Mouse (Mus musculus): ENCODE results near the gene Slc8a2. TPM values are rescaled to one million over a fixed set of nuclear protein-coding genes. Genes with fewer than 3 reads are reported as not detected.
A peak's percentile ranks its signal among the peaks of the same experiment; 100 is the strongest.

Slc8a2 gene
- polyA plus RNA-seq, 1 experiment from 2014 or later: 0.88 TPM

DNA sequence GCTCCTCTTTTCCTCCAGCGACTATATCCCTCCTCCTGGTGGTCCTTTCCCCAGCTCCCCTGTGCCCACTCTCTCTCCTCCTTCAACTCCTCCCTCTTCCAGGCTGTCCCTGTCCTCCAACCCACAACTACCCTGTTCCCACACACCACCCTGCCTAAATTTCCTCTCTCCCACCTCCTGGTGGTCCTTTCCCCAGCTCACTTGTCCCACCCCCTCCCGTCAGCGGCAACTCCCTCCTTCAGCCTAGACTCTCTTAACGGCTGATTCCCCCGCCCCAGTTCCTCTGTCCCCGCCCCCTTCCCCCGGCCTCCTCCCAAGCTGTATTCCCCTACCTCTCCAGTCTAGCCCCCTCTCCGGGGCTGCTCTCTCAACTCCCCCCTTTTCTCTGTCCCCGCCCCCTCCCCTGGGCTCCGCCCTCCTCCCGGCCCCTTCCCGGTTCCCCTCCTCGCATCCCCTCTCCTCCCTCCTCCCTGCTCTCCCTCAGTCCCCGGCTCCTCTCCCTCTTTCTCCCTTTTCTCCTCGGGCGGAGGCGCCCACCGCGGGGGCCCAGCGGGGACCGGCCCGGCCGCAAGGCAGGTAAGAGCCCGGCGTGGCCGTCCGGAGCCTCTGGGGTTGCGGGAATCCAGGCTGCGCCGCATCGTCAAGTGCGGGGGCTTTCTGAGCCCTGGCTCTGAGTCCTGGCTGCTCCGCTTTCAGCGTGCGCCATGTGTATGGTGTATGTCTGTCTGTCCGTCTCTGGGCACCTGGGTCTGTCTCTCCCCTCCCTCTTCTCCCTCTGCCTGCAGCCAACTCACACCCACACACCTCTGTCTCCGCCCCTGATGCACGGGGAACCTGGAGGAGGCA is 443 bp downstream of the Slc8a2 start:
- H3K27ac ChIP-seq: peak overlapping the region; percentile 80
- no peaks in the 10 kb centered on the region for H3K27me3 ChIP-seq (replicated peaks)
- H3K9ac ChIP-seq: peak overlapping the region; percentile 78
- H3K9me3 ChIP-seq: no peaks in the 10 kb centered on the region
- H3K4me1 ChIP-seq: peaks cover 64% of the 10 kb centered on the region
- peak overlapping the region; percentile 73 for H3K4me2 ChIP-seq
- peak overlapping the region; percentile 64 for H3K4me3 ChIP-seq
- 0 out of 2 replicates have a peak, but pooled peaks cover 6% of the 10 kb centered on the region for H3K36me3 ChIP-seq (replicated peaks)
- under 1% methylated on average over 36 of the region's 38 CpGs for WGBS
- ATAC-seq (replicated peaks): peak; percentile 79

DNA sequence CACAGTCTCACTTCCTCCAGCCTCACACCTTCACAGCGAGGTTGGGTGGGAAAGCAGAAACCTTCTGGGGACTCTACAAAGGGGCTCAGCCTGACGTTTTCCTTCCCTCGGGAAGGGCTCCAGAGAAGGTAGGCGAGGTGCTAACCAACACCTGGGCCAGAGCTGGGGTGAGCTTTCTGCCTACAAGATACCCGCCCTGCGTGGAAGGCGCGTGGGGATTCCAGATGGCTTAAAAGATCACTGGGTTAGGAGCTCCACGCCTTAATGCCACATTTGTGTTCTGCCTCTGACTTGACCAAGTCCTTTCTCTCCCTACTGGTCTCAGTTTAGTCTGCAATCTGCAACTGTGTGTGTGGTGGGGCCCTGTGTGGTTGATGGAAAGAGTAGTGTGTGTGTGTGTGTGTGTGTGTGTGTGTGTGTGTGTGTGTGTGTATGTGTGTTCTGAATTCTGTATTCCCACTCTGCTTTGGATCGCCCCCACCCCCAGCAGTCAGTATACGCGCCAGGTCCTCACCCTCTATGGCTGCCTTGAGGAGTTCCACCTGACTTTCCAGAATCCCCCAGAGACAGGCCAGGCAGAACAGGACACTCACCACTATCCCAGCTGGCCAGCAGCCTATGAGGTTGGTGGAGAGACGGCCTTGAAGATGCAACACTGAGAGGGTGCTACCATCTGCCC is 1.5 kb downstream of the Slc8a2 start:
- peak overlapping the region; percentile 80; the same call in 1 of the 2 replicates for H3K27ac ChIP-seq
- peaks cover 67% of the 10 kb centered on the region for H3K4me1 ChIP-seq
- 33% methylated on average over 13 of the region's 13 CpGs for WGBS

DNA sequence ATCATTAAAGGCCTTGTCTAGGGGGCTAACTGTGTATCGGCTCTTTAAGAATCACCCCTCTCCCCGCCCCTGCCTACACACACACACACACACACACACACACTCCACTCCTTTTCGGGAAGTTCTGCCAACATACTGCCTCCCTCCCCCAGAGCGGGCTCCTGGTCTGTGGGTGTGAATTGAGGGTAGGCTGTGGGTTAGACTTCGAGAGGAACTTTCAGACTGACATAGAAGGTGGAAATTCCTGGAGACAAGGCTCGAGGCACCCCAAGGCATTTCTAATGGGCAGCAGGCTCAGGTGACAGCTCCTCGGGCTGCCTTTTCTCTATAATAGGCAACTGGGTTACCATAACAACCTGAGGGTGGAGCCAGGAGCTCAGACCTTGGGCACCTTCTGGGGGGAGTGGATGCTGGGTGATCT is 2.5 kb downstream of the Slc8a2 start:
- no peaks in the 10 kb centered on the region for H3K9me3 ChIP-seq
- ATAC-seq (replicated peaks): no peak
- peak overlapping the region; percentile 2; the same call in 1 of the 2 replicates for H3K4me3 ChIP-seq
- H3K4me1 ChIP-seq: peaks cover 67% of the 10 kb centered on the region
- no peak overlapping the region for H3K27ac ChIP-seq
- peak overlapping the region; percentile 73 for H3K4me2 ChIP-seq
- 10% methylated on average over 7 of the region's 7 CpGs for WGBS
- H3K9ac ChIP-seq: no peak overlapping the region; the same call in 1 of the 2 replicates
- no peaks in the 10 kb centered on the region for H3K36me3 ChIP-seq (replicated peaks)
- no peaks in the 10 kb centered on the region for H3K27me3 ChIP-seq (replicated peaks)

More for the DNA sequence above, 1.5 kb downstream of the Slc8a2 start:
- peak overlapping the region; percentile 73 for H3K4me2 ChIP-seq
- peak overlapping the region; percentile 78 for H3K9ac ChIP-seq
- no peaks in the 10 kb centered on the region for H3K27me3 ChIP-seq (replicated peaks)
- no peak for ATAC-seq (replicated peaks)
- peak overlapping the region; percentile 64 for H3K4me3 ChIP-seq
- 0 out of 2 replicates have a peak, but pooled peaks cover under 1% of the 10 kb centered on the region for H3K36me3 ChIP-seq (replicated peaks)
- H3K9me3 ChIP-seq: no peaks in the 10 kb centered on the region

DNA sequence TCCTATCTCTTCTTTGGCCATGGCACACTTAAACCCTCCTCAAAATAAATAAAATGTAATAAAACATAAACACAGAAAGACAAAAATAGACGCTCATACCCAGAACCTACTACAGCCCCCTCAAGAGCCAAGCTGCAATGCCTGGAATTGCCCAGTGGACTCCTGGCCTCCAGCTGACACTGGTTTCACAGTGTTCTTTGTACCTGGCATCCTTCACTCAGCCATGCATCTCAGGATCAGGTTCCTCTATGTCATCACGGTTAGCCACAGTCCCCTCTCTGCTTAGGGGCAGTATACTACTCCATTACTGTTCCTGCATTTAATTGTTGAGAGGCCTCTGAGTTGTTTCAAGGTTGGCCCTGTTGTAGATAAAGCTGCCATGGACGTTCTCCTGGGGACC is 3.3 kb downstream of the Slc8a2 start:
- H3K27ac ChIP-seq: no peak overlapping the region
- no peaks in the 10 kb centered on the region for H3K36me3 ChIP-seq (replicated peaks)
- no peak overlapping the region for H3K4me2 ChIP-seq
- H3K4me3 ChIP-seq: no peak overlapping the region
- no peak overlapping the region for H3K9ac ChIP-seq
- WGBS: 69% methylated on average over 3 of the region's 3 CpGs
- H3K27me3 ChIP-seq (replicated peaks): no peaks in the 10 kb centered on the region
- H3K4me1 ChIP-seq: peaks cover 67% of the 10 kb centered on the region
- no peaks in the 10 kb centered on the region for H3K9me3 ChIP-seq
- no peak for ATAC-seq (replicated peaks)

DNA sequence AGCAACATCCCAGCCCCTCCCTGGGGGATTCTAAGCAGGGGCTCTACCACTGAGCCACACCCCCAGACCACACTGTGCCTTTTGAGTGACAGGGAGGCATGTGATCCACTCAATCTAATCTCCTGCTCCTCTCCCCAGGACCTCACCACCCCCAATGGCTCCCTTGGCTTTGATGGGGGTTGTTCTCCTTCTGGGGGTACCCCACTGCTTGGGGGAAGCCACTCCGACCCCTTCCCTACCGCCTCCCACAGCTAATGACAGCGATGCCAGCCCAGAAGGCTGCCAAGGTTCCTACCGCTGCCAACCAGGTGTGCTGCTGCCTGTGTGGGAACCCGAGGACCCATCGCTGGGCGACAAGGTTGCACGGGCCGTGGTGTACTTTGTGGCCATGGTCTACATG is 4.1 kb downstream of the Slc8a2 start:
- H3K27ac ChIP-seq: no peak overlapping the region
- H3K4me3 ChIP-seq: no peak overlapping the region
- H3K4me2 ChIP-seq: no peak overlapping the region
- 92% methylated on average over 9 of the region's 9 CpGs for WGBS
- ATAC-seq (replicated peaks): no peak
- no peaks in the 10 kb centered on the region for H3K27me3 ChIP-seq (replicated peaks)
- H3K9me3 ChIP-seq: no peaks in the 10 kb centered on the region
- no peaks in the 10 kb centered on the region for H3K36me3 ChIP-seq (replicated peaks)
- peaks cover 60% of the 10 kb centered on the region for H3K4me1 ChIP-seq
- H3K9ac ChIP-seq: no peak overlapping the region

DNA sequence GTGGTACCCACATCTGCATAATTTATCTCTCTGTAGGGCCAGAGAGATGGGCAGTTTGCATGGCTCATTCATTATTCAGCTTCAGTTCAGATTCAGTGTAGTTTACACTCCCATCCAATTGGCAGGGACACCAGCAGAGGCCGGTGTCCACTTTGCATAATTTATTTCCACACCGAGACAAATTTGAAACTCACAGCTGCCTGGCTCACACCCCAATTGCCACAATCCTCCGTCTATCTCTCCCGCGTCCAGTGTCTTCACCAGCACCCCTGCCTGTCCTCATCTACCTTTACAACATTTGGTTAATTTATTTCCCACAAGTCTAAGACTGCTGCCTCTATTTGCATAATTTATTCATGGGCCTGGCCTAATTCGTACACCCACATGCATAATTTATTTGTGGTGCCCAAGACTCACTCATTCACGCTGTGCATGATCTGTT is 5.3 kb downstream of the Slc8a2 start:
- WGBS: 19% methylated on average over 7 of the region's 7 CpGs
- peak; percentile 37 for ATAC-seq (replicated peaks)
- Histone ChIP-seq H3K9ac (no peak overlapping the region), H3K27me3 (replicated peaks) (no peaks in the 10 kb centered on the region), H3K4me3 (no peak overlapping the region), H3K36me3 (replicated peaks) (no peaks in the 10 kb centered on the region), H3K4me1 (peaks cover 51% of the 10 kb centered on the region), H3K27ac (peak overlapping the region; percentile 62), H3K4me2 (peak overlapping the region; percentile 26; the same call in 1 of the 2 replicates), H3K9me3 (no peaks in the 10 kb centered on the region)

DNA sequence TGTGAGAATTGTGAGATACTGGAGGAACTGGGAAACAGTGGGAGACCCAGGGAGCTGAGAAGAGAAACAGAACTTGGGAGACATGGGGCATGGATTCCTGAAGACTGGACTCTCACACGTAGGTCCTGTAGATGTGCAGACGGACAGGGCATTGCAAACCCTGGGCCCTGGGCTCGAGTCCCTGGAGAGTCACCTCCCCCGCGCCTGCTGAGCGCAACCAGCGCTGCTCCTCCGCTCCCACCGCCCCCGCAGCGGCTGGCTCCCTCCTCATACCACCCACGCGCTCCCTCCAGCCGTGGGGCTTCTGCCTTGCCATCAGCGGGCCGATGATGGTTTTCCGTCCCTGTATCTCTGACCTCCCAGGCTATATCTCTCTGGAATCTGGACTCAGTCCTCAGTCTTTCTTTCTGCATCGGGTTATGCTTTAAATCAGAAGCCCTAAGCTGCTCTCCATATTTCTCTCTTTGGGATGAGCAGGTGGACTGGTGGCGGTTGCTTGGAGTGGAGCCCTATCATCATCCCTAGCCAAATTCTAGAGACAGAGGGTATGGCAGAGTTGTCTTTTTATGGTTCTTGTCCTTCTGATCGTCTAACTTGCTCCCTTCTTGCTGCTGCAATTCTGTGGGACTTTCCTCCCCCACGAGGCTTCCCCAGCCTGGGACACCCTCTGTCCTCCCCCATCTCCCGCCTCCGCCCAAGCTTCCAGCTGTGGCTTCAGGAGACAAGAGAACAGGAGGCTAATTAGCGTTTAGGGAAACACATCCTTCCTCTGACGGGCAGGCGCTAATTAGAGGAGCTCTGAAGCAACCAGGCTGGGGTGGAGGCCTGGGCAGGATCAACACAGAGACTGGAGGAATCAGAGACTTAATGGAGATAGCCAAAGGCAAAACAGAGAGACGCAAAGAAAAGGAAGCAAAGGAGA is 17.1 kb downstream of the Slc8a2 start:
- 35% methylated on average over 27 of the region's 27 CpGs for WGBS
- Histone ChIP-seq H3K9ac (no peak overlapping the region), H3K27ac (no peak overlapping the region)

DNA sequence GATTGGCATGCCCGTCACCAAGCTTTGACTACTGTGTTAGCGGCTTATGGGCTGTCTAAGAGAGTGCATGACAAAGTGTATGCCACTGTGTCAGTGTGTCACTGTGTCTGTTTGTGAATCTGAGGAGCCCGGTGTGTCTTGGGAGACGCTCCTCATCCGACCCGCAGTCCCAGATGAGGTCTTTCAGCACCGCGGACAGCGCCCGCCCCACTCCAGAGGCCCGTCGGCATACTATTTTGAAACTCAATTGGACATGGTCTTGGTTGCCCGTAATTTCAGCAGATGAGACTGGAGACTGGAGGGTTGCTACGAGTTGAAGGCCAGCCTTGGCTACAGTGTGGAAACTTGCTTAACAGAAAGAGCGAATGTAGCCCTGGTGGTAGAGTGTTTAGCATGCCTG is 18.0 kb downstream of the Slc8a2 start:
- Histone ChIP-seq H3K9ac (no peak overlapping the region), H3K36me3 (replicated peaks) (no peaks in the 10 kb centered on the region), H3K27ac (no peak overlapping the region), H3K4me3 (no peak overlapping the region), H3K9me3 (no peaks in the 10 kb centered on the region), H3K4me2 (no peak overlapping the region), H3K4me1 (peaks cover 8% of the 10 kb centered on the region), H3K27me3 (replicated peaks) (no peaks in the 10 kb centered on the region)
- no peak for ATAC-seq (replicated peaks)
- 17% methylated on average over 15 of the region's 15 CpGs for WGBS

More for the DNA sequence above, 17.1 kb downstream of the Slc8a2 start:
- H3K9me3 ChIP-seq: no peaks in the 10 kb centered on the region
- no peak overlapping the region for H3K4me2 ChIP-seq
- H3K27me3 ChIP-seq (replicated peaks): no peaks in the 10 kb centered on the region
- no peak for ATAC-seq (replicated peaks)
- no peak overlapping the region for H3K4me3 ChIP-seq
- H3K36me3 ChIP-seq (replicated peaks): no peaks in the 10 kb centered on the region
- peaks cover 8% of the 10 kb centered on the region for H3K4me1 ChIP-seq

DNA sequence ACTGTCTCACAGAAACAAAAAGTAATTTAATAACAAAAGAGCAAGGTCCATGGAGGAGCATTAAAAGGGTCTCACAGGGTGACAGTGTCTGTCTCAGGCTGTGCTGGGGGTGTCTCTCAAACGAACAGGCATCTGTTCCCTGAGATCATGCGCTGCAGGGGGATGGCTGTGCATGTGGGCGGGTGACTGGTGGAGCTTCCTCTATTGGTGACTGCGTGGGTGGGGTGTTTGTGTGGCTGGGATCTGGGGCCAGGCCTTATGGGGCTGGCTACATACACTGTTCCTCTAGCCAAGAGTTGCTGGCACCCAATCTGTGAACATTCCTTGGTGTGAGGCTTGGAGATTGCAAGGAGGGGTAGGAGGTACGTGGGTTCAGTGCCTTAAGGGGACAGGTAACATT is 19.6 kb downstream of the Slc8a2 start:
- no peak overlapping the region for H3K4me3 ChIP-seq
- peaks cover 8% of the 10 kb centered on the region for H3K4me1 ChIP-seq
- no peaks in the 10 kb centered on the region for H3K9me3 ChIP-seq
- H3K4me2 ChIP-seq: no peak overlapping the region
- H3K9ac ChIP-seq: no peak overlapping the region
- ATAC-seq (replicated peaks): no peak
- no peaks in the 10 kb centered on the region for H3K27me3 ChIP-seq (replicated peaks)
- H3K27ac ChIP-seq: no peak overlapping the region
- WGBS: 59% methylated on average over 5 of the region's 5 CpGs
- no peaks in the 10 kb centered on the region for H3K36me3 ChIP-seq (replicated peaks)

DNA sequence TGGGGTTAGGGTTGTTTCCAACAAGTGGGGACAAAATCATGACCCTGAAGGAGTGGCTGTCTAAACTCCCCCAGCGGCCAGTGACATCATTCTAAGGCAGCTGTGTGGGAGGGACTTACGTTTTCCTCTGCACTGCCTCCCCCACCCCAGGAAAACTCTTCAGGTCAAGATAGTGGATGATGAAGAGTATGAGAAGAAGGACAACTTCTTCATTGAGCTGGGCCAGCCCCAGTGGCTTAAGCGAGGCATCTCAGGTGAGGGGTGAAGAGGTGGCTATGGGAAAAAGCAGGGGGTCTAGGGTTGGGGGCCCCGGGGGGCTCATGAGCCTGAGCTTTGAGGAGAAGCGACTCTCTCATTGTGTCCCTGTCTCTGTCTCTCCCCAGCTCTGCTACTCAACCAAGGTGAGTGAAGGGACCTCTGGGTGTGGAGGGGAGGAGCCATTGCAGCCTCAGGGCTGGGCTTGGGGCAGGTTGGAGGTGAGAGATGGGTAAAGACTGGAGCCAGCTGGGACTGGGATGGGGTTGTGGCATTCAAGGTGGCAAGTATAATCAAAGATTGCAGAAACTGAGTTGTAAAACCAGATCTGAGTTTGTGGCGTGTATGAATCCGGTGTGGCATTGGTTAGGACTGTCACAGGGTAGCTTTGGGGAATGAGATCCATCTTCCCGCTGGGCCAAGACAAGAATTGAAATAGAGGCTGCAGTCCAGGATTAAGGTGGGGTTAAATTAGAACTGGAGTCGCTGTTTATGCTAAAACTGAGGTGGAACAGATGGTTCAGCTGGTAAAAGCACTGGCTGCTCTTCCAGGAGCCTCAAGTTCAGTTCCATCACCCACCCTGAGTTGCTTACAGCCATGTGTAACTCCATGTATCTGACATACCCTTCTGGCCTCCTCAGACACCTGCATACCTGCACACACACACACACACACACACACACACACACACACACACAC is 20.8 kb downstream of the Slc8a2 start:
- Histone ChIP-seq H3K27ac (no peak overlapping the region), H3K9me3 (no peaks in the 10 kb centered on the region), H3K4me1 (peaks cover 8% of the 10 kb centered on the region), H3K36me3 (replicated peaks) (no peaks in the 10 kb centered on the region), H3K9ac (no peak overlapping the region), H3K27me3 (replicated peaks) (no peaks in the 10 kb centered on the region), H3K4me2 (no peak overlapping the region), H3K4me3 (no peak overlapping the region)
- ATAC-seq (replicated peaks): no peak
- 77% methylated on average over 9 of the region's 9 CpGs for WGBS

DNA sequence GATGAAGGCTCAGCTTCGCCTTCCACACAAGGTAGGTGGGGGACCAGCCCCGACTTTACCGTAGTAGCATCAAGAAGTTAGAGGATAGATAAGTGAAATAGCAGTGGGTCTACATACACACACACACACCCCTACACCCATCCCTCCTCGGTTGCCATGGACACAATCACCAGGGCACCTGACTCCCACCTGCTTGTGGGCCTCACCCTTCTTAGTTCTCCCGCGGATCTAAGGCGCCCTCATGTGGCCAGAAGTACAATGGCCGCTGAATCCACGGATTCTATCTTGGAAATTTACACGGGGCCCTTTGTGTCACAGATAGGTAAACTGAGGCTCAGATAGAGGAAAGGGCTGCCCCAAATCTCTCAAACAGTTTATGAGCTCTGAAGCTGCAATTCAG is 23.9 kb downstream of the Slc8a2 start:
- H3K4me2 ChIP-seq: no peak overlapping the region
- ATAC-seq (replicated peaks): peak; percentile 88
- H3K9me3 ChIP-seq: no peaks in the 10 kb centered on the region
- no peak overlapping the region for H3K27ac ChIP-seq
- H3K9ac ChIP-seq: no peak overlapping the region; the same call in 1 of the 2 replicates
- no peak overlapping the region for H3K4me3 ChIP-seq
- WGBS: 18% methylated on average over 10 of the region's 10 CpGs
- H3K4me1 ChIP-seq: no peaks in the 10 kb centered on the region
- H3K27me3 ChIP-seq (replicated peaks): 0 out of 2 replicates have a peak, but pooled peaks cover 8% of the 10 kb centered on the region
- H3K36me3 ChIP-seq (replicated peaks): no peaks in the 10 kb centered on the region
